ENCODE assay signal across 17 mouse cellular contexts in the genomic region with DNA sequence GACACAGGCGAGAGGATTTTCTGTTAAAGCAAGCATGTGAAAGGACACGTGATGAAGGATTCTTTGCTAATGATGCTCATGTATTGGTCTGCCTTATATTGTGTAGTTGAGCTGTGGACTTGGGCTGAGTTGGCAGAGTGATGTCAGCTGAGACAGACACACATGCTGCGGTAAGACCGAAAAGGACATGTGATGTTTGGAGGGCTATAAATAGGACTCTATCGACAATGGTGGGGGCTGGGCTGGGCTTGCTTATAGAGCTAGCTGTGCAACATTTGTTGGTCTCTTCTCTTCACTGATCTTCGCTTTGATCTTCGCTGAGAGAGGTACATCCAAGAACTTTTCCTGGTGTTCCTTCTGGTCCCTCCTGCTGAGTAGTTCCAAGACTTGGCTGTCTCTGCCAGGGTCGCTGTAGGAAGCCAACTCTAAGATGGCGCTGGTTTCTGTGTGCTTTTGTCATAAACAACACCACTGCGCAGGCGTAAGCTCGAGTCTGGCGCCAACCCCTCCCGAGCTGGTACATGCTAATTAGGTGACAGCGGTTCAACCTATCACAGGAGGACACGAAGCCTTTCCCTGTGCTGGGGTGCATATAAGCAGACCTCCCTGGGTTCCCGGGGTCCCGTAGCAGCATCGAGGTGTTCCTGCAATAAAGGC.
A peak's percentile ranks its signal among the peaks of the same experiment; 100 is the strongest.
DNase-seq lines count a peak whose midpoint lies in the region; ATAC-seq and TF ChIP-seq lines count a peak whose summit lies in the region.
"Had no signal": no experiment of that assay in that cellular context is flagged by ENCODE, and none has a peak within 500 bp of the region (broad histone marks: within the 10 kb centered on the region; RNA-seq: fewer than 3 reads in every experiment).

No protein-coding gene starts in this region.

- H3K9me3 ChIP-seq in heart, embryonic 12.5 days (replicated peaks): no peaks in the 10 kb centered on the region
- no peaks in the 10 kb centered on the region for H3K9me3 ChIP-seq in midbrain, postnatal 0 days (ENCODE audit: low read length)
- no peaks in the 10 kb centered on the region for H3K9me3 ChIP-seq in midbrain, embryonic 16.5 days (replicated peaks; ENCODE audit: control insufficient read depth, low read length, poor library complexity, severe bottlenecking)
- H3K9me3 ChIP-seq: hindbrain, embryonic 12.5 days; limb, embryonic 15.5 days; megakaryocyte, embryonic 14.5 days had no signal

- no peak overlapping the region for H3K9ac ChIP-seq in heart, embryonic 12.5 days
- H3K9ac ChIP-seq in midbrain, postnatal 0 days (replicated peaks; ENCODE audit: low read length, poor library complexity, severe bottlenecking): no peak overlapping the region
- no peak overlapping the region for H3K9ac ChIP-seq in midbrain, embryonic 16.5 days (ENCODE audit: low read depth, low read length)
- H3K9ac ChIP-seq: hindbrain, embryonic 12.5 days; limb, embryonic 15.5 days had no signal

- DNase-seq in heart, postnatal 14 days: no peak
- peak; percentile 69 for DNase-seq in midbrain, postnatal 0 days (ENCODE audit: low spot score)
- peak; percentile 31 to 34 for DNase-seq in cerebellum, postnatal 36 days
- DNase-seq in kidney, adult 18-20 months: no peak
- DNase-seq in adrenal gland, adult 8-10 months: no peak
- DNase-seq: adrenal gland, postnatal 36 days; gastrocnemius, postnatal 14 days; lung, adult 2 months; right cerebral cortex, adult 18-20 months; spleen, adult 18-20 months had no signal

- peak; percentile 55 for ATAC-seq in heart, embryonic 12.5 days (ENCODE audit: insufficient number of reproducible peaks, low FRiP score)
- no peak for ATAC-seq in midbrain, postnatal 0 days (ENCODE audit: low FRiP score)
- no peak for ATAC-seq in midbrain, embryonic 16.5 days
- ATAC-seq: intestine, postnatal 0 days had no signal

- TF ChIP-seq CTCF in midbrain, postnatal 0 days (IDR thresholded peaks at IDR 0.05): no peak

- H3K36me3 ChIP-seq in heart, embryonic 12.5 days: no peaks in the 10 kb centered on the region
- H3K36me3 ChIP-seq in midbrain, postnatal 0 days (ENCODE audit: insufficient read depth, low read length): no peaks in the 10 kb centered on the region
- H3K36me3 ChIP-seq in midbrain, embryonic 16.5 days (ENCODE audit: control insufficient read depth, insufficient read depth, low read length): no peaks in the 10 kb centered on the region
- H3K36me3 ChIP-seq: G1E; hindbrain, embryonic 12.5 days; limb, embryonic 15.5 days had no signal

- intact Hi-C loops in heart, postnatal 14 days (cut with DNase I): no loop called here

- no peak overlapping the region for H3K4me3 ChIP-seq in heart, embryonic 12.5 days
- H3K4me3 ChIP-seq in midbrain, postnatal 0 days (ENCODE audit: low read depth, low read length): no peak overlapping the region
- no peak overlapping the region for H3K4me3 ChIP-seq in midbrain, embryonic 16.5 days (ENCODE audit: low read depth, low read length)
- H3K4me3 ChIP-seq: hindbrain, embryonic 12.5 days; limb, embryonic 15.5 days; megakaryocyte, embryonic 14.5 days had no signal

- peaks cover 31% of the 10 kb centered on the region for H3K4me1 ChIP-seq in heart, embryonic 12.5 days (replicated peaks)
- H3K4me1 ChIP-seq in midbrain, postnatal 0 days (ENCODE audit: insufficient read depth, low read length): no peaks in the 10 kb centered on the region
- peaks cover 11% of the 10 kb centered on the region for H3K4me1 ChIP-seq in midbrain, embryonic 16.5 days (ENCODE audit: control insufficient read depth, insufficient read depth, low read length)
- H3K4me1 ChIP-seq: megakaryocyte, embryonic 14.5 days had no signal

- H3K27me3 ChIP-seq in heart, embryonic 12.5 days (replicated peaks): 0 out of 2 replicates have a peak, but pooled peaks cover 5% of the 10 kb centered on the region
- H3K27me3 ChIP-seq in midbrain, postnatal 0 days (ENCODE audit: insufficient read depth, low read length): peaks cover 6% of the 10 kb centered on the region; the same call in 1 of the 2 replicates
- H3K27me3 ChIP-seq in midbrain, embryonic 16.5 days (ENCODE audit: control insufficient read depth, insufficient read depth, low read depth, low read length): peaks cover 2% of the 10 kb centered on the region
- H3K27me3 ChIP-seq: limb, embryonic 15.5 days had no signal

- no peak overlapping the region for H3K27ac ChIP-seq in heart, embryonic 12.5 days (ENCODE audit: poor library complexity, severe bottlenecking)
- no peak overlapping the region for H3K27ac ChIP-seq in midbrain, postnatal 0 days (ENCODE audit: low read depth, low read length)
- no peak overlapping the region for H3K27ac ChIP-seq in midbrain, embryonic 16.5 days (ENCODE audit: low read length)
- H3K27ac ChIP-seq: hindbrain, embryonic 12.5 days; limb, embryonic 15.5 days had no signal

- WGBS in heart, embryonic 12.5 days: 79% methylated on average over 19 of the region's 19 CpGs
- WGBS in midbrain, postnatal 0 days: 78% methylated on average over 19 of the region's 19 CpGs
- 79% methylated on average over 19 of the region's 19 CpGs for WGBS in midbrain, embryonic 16.5 days

- H3K4me2 ChIP-seq in heart, embryonic 12.5 days: 0 out of 2 replicates have a peak overlapping the region, but pooled peaks have one; percentile 12
- H3K4me2 ChIP-seq in midbrain, postnatal 0 days (ENCODE audit: low read depth, low read length, poor library complexity, severe bottlenecking): no peak overlapping the region
- no peak overlapping the region for H3K4me2 ChIP-seq in midbrain, embryonic 16.5 days (ENCODE audit: low read length)
- H3K4me2 ChIP-seq: hindbrain, embryonic 12.5 days; limb, embryonic 15.5 days had no signal

Comparison
In these comparisons a context has a peak if more than half of its experiments do, and no peak if none do; other contexts are left out.
1. DNase-seq: peak in midbrain, postnatal 0 days (single experiment) and cerebellum, postnatal 36 days (2 of 2); none in heart, postnatal 14 days (0 of 2), kidney, adult 18-20 months (single experiment) and adrenal gland, adult 8-10 months (single experiment).